Mouse (Mus musculus): ENCODE data around the gene Acot1. TPM values are rescaled to one million over a fixed set of nuclear protein-coding genes. Genes with fewer than 3 reads are reported as not detected.

Gene Acot1
- polyA plus RNA-seq, 1 experiment: 0.06 TPM

DNA sequence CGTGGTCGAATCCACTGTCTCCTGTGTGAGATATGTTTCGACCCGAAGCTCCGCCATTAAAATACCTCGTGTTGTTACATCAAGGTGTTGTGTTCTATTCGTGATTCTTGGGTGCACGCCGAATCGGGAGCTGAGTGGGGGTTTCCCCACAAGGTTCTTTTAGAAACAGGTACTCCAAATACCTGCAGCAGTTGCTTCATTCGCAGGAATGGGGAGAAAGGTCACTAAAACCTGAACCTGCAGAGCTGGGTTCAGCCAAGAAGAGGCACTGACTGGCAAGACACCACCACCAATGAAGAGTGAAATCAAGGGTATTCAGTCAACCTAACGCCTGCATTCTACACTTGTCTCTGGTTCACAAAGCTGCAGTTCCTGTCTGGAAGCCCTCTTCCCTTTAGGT, 1.0 kb upstream of the Acot1 start:
- TF ChIP-seq POLR2AphosphoS2 (IDR thresholded peaks at IDR 0.05; ENCODE audit: insufficient read length, low read depth) (no peak), MYOG (IDR thresholded peaks at IDR 0.05; ENCODE audit: control insufficient read depth in 1 of 3, insufficient read depth in 1 of 3, insufficient read length in 2 of 3, low read depth in 2 of 3) (no peak), TCF12 (IDR thresholded peaks at IDR 0.05; ENCODE audit: insufficient read depth, poor library complexity, severe bottlenecking) (no peak), REST (IDR thresholded peaks at IDR 0.05; ENCODE audit: insufficient read depth, insufficient read length) (no peak), MYOD1 (IDR thresholded peaks at IDR 0.05; ENCODE audit: control insufficient read depth in 1 of 3, insufficient read length in 2 of 3, low read depth in 2 of 3) (no peak), CEBPB (IDR thresholded peaks at IDR 0.05; ENCODE audit: insufficient read depth, poor library complexity, severe bottlenecking) (no peak), E2F4 (IDR thresholded peaks at IDR 0.05; ENCODE audit: insufficient read depth) (no peak), POLR2A (IDR thresholded peaks at IDR 0.05; ENCODE audit: insufficient read length, low read depth) (no peak), MAX (IDR thresholded peaks at IDR 0.05; ENCODE audit: low read depth) (no peak), SRF (IDR thresholded peaks at IDR 0.05; ENCODE audit: control insufficient read depth, insufficient read length, low read depth) (no peak), USF1 (IDR thresholded peaks at IDR 0.05; ENCODE audit: low read depth) (no peak), TCF3 (IDR thresholded peaks at IDR 0.05; ENCODE audit: insufficient read length, low read depth) (no peak)
- Histone ChIP-seq H3K79me2 (ENCODE audit: control insufficient read depth, insufficient read depth) (no peaks in the 10 kb centered on the region), H3ac (ENCODE audit: control insufficient read depth, insufficient read length) (no peak overlapping the region), H3K4me3 (no peak overlapping the region), H3K27me3 (ENCODE audit: control insufficient read depth, insufficient read depth, insufficient read length) (peaks cover 25% of the 10 kb centered on the region), H3K36me3 (ENCODE audit: control insufficient read depth, insufficient read depth) (no peaks in the 10 kb centered on the region), H3K4me2 (ENCODE audit: low read depth) (no peak overlapping the region)

DNA sequence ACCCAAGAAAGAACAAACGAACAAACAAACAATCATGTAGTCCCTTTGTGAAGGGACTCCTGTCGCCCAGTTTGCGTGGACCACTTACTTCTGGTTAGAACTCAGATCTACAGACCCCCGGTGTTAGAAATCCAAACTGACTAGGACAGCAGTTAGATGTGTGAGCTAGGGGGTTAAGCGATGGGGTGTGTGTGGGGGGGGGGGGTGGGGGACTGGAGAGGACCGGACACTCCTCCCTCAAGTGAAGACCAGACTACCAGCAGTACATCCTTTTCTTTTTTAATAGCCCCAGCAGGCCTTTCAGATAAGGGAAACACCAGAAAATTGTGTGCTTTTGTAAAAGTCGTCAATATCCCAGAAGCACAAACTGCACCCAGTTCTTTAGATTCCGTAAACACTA, 561 bp upstream of the Acot1 start:
- no peak overlapping the region for H3K4me3 ChIP-seq
- no peaks in the 10 kb centered on the region for H3K36me3 ChIP-seq (ENCODE audit: control insufficient read depth, insufficient read depth)
- no peaks in the 10 kb centered on the region for H3K79me2 ChIP-seq (ENCODE audit: control insufficient read depth, insufficient read depth)
- no peak overlapping the region for H3K4me2 ChIP-seq (ENCODE audit: low read depth)
- peaks cover 25% of the 10 kb centered on the region for H3K27me3 ChIP-seq (ENCODE audit: control insufficient read depth, insufficient read depth, insufficient read length)
- TF ChIP-seq MYOD1 (IDR thresholded peaks at IDR 0.05; ENCODE audit: control insufficient read depth in 1 of 3, insufficient read length in 2 of 3, low read depth in 2 of 3) (no peak), E2F4 (IDR thresholded peaks at IDR 0.05; ENCODE audit: insufficient read depth) (no peak), POLR2A (IDR thresholded peaks at IDR 0.05; ENCODE audit: insufficient read length, low read depth) (no peak), REST (IDR thresholded peaks at IDR 0.05; ENCODE audit: insufficient read depth, insufficient read length) (no peak), MYOG (IDR thresholded peaks at IDR 0.05; ENCODE audit: control insufficient read depth in 1 of 3, insufficient read depth in 1 of 3, insufficient read length in 2 of 3, low read depth in 2 of 3) (no peak), TCF3 (IDR thresholded peaks at IDR 0.05; ENCODE audit: insufficient read length, low read depth) (no peak), TCF12 (IDR thresholded peaks at IDR 0.05; ENCODE audit: insufficient read depth, poor library complexity, severe bottlenecking) (no peak), MAX (IDR thresholded peaks at IDR 0.05; ENCODE audit: low read depth) (no peak), SRF (IDR thresholded peaks at IDR 0.05; ENCODE audit: control insufficient read depth, insufficient read length, low read depth) (no peak)
- no peak overlapping the region for H3ac ChIP-seq (ENCODE audit: control insufficient read depth, insufficient read length)

GRCm38 (mm10) chr12:84010201-84010600, 911 bp downstream of the Acot1 start:
- H3K36me3 ChIP-seq (ENCODE audit: control insufficient read depth, insufficient read depth): no peaks in the 10 kb centered on the region
- no peak overlapping the region for H3K4me3 ChIP-seq
- no peak for TF ChIP-seq REST (IDR thresholded peaks at IDR 0.05; ENCODE audit: insufficient read depth, insufficient read length)
- TF ChIP-seq TCF12 (IDR thresholded peaks at IDR 0.05; ENCODE audit: insufficient read depth, poor library complexity, severe bottlenecking): no peak
- no peak for TF ChIP-seq POLR2A (IDR thresholded peaks at IDR 0.05; ENCODE audit: insufficient read length, low read depth)
- no peak for TF ChIP-seq POLR2AphosphoS2 (IDR thresholded peaks at IDR 0.05; ENCODE audit: insufficient read length, low read depth)
- TF ChIP-seq CEBPB (IDR thresholded peaks at IDR 0.05; ENCODE audit: insufficient read depth, poor library complexity, severe bottlenecking): no peak
- TF ChIP-seq MYOG (IDR thresholded peaks at IDR 0.05; ENCODE audit: control insufficient read depth in 1 of 3, insufficient read depth in 1 of 3, insufficient read length in 2 of 3, low read depth in 2 of 3): no peak
- TF ChIP-seq SRF (IDR thresholded peaks at IDR 0.05; ENCODE audit: control insufficient read depth, insufficient read length, low read depth): no peak
- H3K27me3 ChIP-seq (ENCODE audit: control insufficient read depth, insufficient read depth, insufficient read length): peaks cover 25% of the 10 kb centered on the region
- no peaks in the 10 kb centered on the region for H3K79me2 ChIP-seq (ENCODE audit: control insufficient read depth, insufficient read depth)
- H3ac ChIP-seq (ENCODE audit: control insufficient read depth, insufficient read length): no peak overlapping the region
- H3K4me2 ChIP-seq (ENCODE audit: low read depth): no peak overlapping the region

- Histone ChIP-seq H3K4me2 (ENCODE audit: low read depth) (peak overlapping the region; percentile 48), H3ac (ENCODE audit: control insufficient read depth, insufficient read length) (no peak overlapping the region), H3K36me3 (ENCODE audit: control insufficient read depth, insufficient read depth) (no peaks in the 10 kb centered on the region), H3K79me2 (ENCODE audit: control insufficient read depth, insufficient read depth) (no peaks in the 10 kb centered on the region), H3K4me3 (no peak overlapping the region), H3K27me3 (ENCODE audit: control insufficient read depth, insufficient read depth, insufficient read length) (peaks cover 25% of the 10 kb centered on the region)
- TF ChIP-seq USF1 (IDR thresholded peaks at IDR 0.05; ENCODE audit: low read depth) (no peak), MYOD1 (IDR thresholded peaks at IDR 0.05; ENCODE audit: control insufficient read depth in 1 of 3, insufficient read length in 2 of 3, low read depth in 2 of 3) (peak in 1 of 3 experiments; percentile 15), CEBPB (IDR thresholded peaks at IDR 0.05; ENCODE audit: insufficient read depth, poor library complexity, severe bottlenecking) (no peak)
Observed at GRCm38 (mm10) chr12:84011251-84012040, 2.2 kb downstream of the Acot1 start.

- TF ChIP-seq SRF (IDR thresholded peaks at IDR 0.05; ENCODE audit: control insufficient read depth, insufficient read length, low read depth) (no peak), TCF12 (IDR thresholded peaks at IDR 0.05; ENCODE audit: insufficient read depth, poor library complexity, severe bottlenecking) (no peak), TCF3 (IDR thresholded peaks at IDR 0.05; ENCODE audit: insufficient read length, low read depth) (no peak), E2F4 (IDR thresholded peaks at IDR 0.05; ENCODE audit: insufficient read depth) (no peak), MYOG (IDR thresholded peaks at IDR 0.05; ENCODE audit: control insufficient read depth in 1 of 3, insufficient read depth in 1 of 3, insufficient read length in 2 of 3, low read depth in 2 of 3) (no peak), POLR2A (IDR thresholded peaks at IDR 0.05; ENCODE audit: insufficient read length, low read depth) (no peak), POLR2AphosphoS2 (IDR thresholded peaks at IDR 0.05; ENCODE audit: insufficient read length, low read depth) (no peak), CEBPB (IDR thresholded peaks at IDR 0.05; ENCODE audit: insufficient read depth, poor library complexity, severe bottlenecking) (no peak), MYOD1 (IDR thresholded peaks at IDR 0.05; ENCODE audit: control insufficient read depth in 1 of 3, insufficient read length in 2 of 3, low read depth in 2 of 3) (no peak), MAX (IDR thresholded peaks at IDR 0.05; ENCODE audit: low read depth) (no peak), USF1 (IDR thresholded peaks at IDR 0.05; ENCODE audit: low read depth) (no peak), REST (IDR thresholded peaks at IDR 0.05; ENCODE audit: insufficient read depth, insufficient read length) (no peak)
- H3K4me2 ChIP-seq (ENCODE audit: low read depth): no peak overlapping the region
- no peak overlapping the region for H3ac ChIP-seq (ENCODE audit: control insufficient read depth, insufficient read length)
- peaks cover 28% of the 10 kb centered on the region for H3K27me3 ChIP-seq (ENCODE audit: control insufficient read depth, insufficient read depth, insufficient read length)
- H3K4me3 ChIP-seq: no peak overlapping the region
- H3K36me3 ChIP-seq (ENCODE audit: control insufficient read depth, insufficient read depth): no peaks in the 10 kb centered on the region
- no peaks in the 10 kb centered on the region for H3K79me2 ChIP-seq (ENCODE audit: control insufficient read depth, insufficient read depth)
Observed at GRCm38 (mm10) chr12:84013130-84013529, 3.8 kb downstream of the Acot1 start.

Measured in myocyte (in vitro differentiated cells).